Mouse (Mus musculus) central nervous system, embryonic 18 days (tissue): ENCODE data around the gene Lyzl4. TPM values are rescaled to one million over a fixed set of nuclear protein-coding genes. Genes with fewer than 3 reads are reported as not detected.

ENCODE experiments used
- polyA plus RNA-seq: library from polyadenylated mRNA; depleted of rRNA; stranded (reverse); fragments of >200 nt; gene quantifications from 2 replicates; pipeline ENCODE4 v1.2.3, GENCODE M21; 2012; rRNA removed

Gene Lyzl4
- polyA plus RNA-seq = 0.08 and 0.14 TPM in 2 replicates

DNA sequence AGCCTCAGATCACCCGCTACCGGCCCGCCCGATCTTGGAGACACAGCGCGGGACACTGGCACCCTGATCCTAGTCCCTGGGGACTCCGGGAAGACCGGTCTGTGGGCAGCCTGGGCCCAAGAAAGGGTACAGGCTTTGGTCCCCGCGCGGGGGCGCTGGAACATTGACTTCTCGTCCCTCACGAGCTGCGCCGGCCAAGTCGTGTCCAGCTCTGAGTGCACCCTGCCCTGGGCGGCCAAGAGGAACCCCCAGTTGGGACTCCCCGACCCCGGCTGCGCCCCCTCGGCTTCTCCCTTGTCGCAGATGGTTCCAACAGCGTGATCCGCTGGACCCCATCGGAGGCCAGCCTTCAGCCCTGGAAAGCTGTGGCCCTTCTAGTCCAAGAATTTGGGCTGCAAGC, at the start of gene Lyzl4:
TSS of gene Lyzl4 (minus strand) at position 96 of the 400 bp plus-strand sequence.

DNA sequence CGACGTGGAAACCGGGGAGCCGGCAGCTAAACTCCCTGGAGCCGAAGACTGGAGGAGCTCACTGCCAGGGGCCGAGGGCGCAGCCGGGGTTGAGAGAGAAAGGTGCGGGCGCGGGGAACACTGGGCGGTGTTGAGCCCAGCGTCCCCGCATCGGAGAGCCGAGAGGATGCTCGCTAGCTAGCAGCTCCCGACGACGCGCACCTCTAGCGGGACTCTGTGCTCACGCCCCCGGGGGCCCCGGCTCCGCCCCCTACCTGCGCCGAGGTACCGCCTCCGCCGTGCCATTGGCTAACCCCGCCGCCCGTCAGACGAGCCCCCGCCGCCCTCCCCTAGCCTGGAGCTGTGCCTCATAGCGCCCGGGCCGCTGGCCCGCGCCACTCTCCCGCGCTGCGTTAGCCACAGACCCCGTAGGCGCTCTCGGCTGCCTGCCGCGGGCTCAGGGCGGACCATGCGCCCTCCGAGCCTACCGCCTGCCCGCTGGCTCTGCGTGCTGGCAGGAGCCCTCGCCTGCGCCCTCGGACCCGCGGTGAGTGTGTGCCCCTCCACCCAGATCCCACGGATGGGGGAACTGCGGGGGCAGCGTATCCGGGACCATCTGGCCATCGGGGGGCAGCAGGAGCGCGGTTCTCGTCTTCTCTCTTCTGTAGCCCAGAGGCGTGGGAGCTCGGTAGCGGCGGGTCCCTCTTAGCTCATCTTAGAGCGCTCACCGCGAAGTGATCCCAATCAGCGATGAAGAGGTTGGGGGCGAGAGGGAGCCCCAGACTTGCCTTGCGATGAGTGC, 695 bp upstream of the Lyzl4 start, which contains the start of gene Vipr1:
TSS of gene Vipr1 (plus strand) at position 316 of the 781 bp plus-strand sequence.

Other genes with a start within 250 kb of the Lyzl4 start
- 114 and 127 TPM in 2 replicates for gene Cck, start 146.4 kb downstream of the Lyzl4 start, polyA plus RNA-seq
- 0.51 and 0.56 TPM in 2 replicates for gene Vipr1, start 620 bp upstream of the Lyzl4 start, polyA plus RNA-seq
- gene Sec22c, start 63.4 kb upstream of the Lyzl4 start, polyA plus RNA-seq = 23.0 and 24.0 TPM in 2 replicates
- 99.7 and 107 TPM in 2 replicates for gene Ss18l2, start 68.2 kb upstream of the Lyzl4 start, polyA plus RNA-seq
- 176 and 180 TPM in 2 replicates for gene Nktr, start 77.1 kb upstream of the Lyzl4 start, polyA plus RNA-seq
- 54.6 and 55.1 TPM in 2 replicates for gene Zfp651, start 117.2 kb upstream of the Lyzl4 start, polyA plus RNA-seq
- gene Klhl40, start 135.5 kb upstream of the Lyzl4 start, polyA plus RNA-seq = 1.00 and 1.9 TPM in 2 replicates
- 0.65 and 1.3 TPM in 2 replicates for gene Hhatl, start 150.4 kb upstream of the Lyzl4 start, polyA plus RNA-seq
- 3.4 and 4.3 TPM in 2 replicates for gene Ccdc13, start 197.4 kb upstream of the Lyzl4 start, polyA plus RNA-seq
- gene Higd1a, start 216.3 kb upstream of the Lyzl4 start, polyA plus RNA-seq = 62.5 and 76.6 TPM in 2 replicates